ENCODE assay signal across 22 mouse cellular contexts in genomic region chr13:98184632-98185031, GRCm38 (mm10). TPM values are rescaled to one million over a fixed set of nuclear protein-coding genes. Genes with fewer than 3 reads are reported as not detected.
DNase-seq lines count a peak whose midpoint lies in the region; ATAC-seq lines count a peak whose summit lies in the region.
"Had no signal": no experiment of that assay in that cellular context is flagged by ENCODE, and none has a peak within 500 bp of the region (broad histone marks: within the 10 kb centered on the region; RNA-seq: fewer than 3 reads in every experiment).

No protein-coding gene starts in this region.

- H3K4me2 ChIP-seq in heart, embryonic 15.5 days: no peak overlapping the region
- no peak overlapping the region for H3K4me2 ChIP-seq in forebrain, embryonic 13.5 days
- H3K4me2 ChIP-seq in intestine, embryonic 15.5 days (replicated peaks): no peak overlapping the region
- H3K4me2 ChIP-seq: hindbrain, embryonic 15.5 days; limb, embryonic 12.5 days; liver, embryonic 11.5 days; midbrain, embryonic 13.5 days had no signal

- peak; percentile 38 for DNase-seq in 3T3-L1 (ENCODE audit: low read depth, low spot score)
- peak; percentile 24 for DNase-seq in 416B (ENCODE audit: low read depth)
- DNase-seq in R1 (ENCODE audit: low read depth, low spot score): peak; percentile 38
- DNase-seq in thymus, postnatal 0 days (ENCODE audit: low spot score): no peak
- DNase-seq in kidney, postnatal 10 days: no peak
- DNase-seq: adrenal gland, postnatal 14 days; cerebellum, adult 9-11 months; gastrocnemius, postnatal 36 days; kidney, adult 8-10 months; kidney, postnatal 14 days; layer of hippocampus, postnatal 36 days; lung, adult 18-20 months; lung, postnatal 10 days had no signal

- no peak overlapping the region for H3K9ac ChIP-seq in heart, embryonic 15.5 days
- H3K9ac ChIP-seq in forebrain, embryonic 13.5 days: no peak overlapping the region
- H3K9ac ChIP-seq in intestine, embryonic 15.5 days: no peak overlapping the region
- H3K9ac ChIP-seq: hindbrain, embryonic 15.5 days; limb, embryonic 12.5 days; midbrain, embryonic 13.5 days had no signal

- WGBS in heart, embryonic 15.5 days: 40% methylated on average over 3 of the region's 3 CpGs
- 42% methylated on average over 3 of the region's 3 CpGs for WGBS in forebrain, embryonic 13.5 days
- WGBS in intestine, embryonic 15.5 days: 51% methylated on average over 3 of the region's 3 CpGs

- no peaks in the 10 kb centered on the region for H3K27me3 ChIP-seq in heart, embryonic 15.5 days
- H3K27me3 ChIP-seq in forebrain, embryonic 13.5 days: peaks cover 20% of the 10 kb centered on the region
- no peaks in the 10 kb centered on the region for H3K27me3 ChIP-seq in intestine, embryonic 15.5 days (replicated peaks)
- H3K27me3 ChIP-seq: hindbrain, embryonic 15.5 days; limb, embryonic 12.5 days; midbrain, embryonic 13.5 days had no signal

- 0 out of 2 replicates have a peak, but pooled peaks have one; percentile 43 for ATAC-seq in heart, embryonic 15.5 days (replicated peaks; ENCODE audit: insufficient number of reproducible peaks, insufficient read depth, low FRiP score, low read depth)
- no peak for ATAC-seq in forebrain, embryonic 13.5 days
- ATAC-seq in intestine, embryonic 15.5 days: no peak
- ATAC-seq: midbrain, embryonic 13.5 days had no signal

- H3K36me3 ChIP-seq in heart, embryonic 15.5 days: no peaks in the 10 kb centered on the region
- no peaks in the 10 kb centered on the region for H3K36me3 ChIP-seq in forebrain, embryonic 13.5 days (ENCODE audit: poor library complexity, severe bottlenecking)
- H3K36me3 ChIP-seq in intestine, embryonic 15.5 days: no peaks in the 10 kb centered on the region
- H3K36me3 ChIP-seq: forebrain, embryonic 10.5 days; G1E; hindbrain, embryonic 15.5 days; limb, embryonic 12.5 days; midbrain, embryonic 13.5 days had no signal

- H3K27ac ChIP-seq in heart, embryonic 15.5 days: no peak overlapping the region
- no peak overlapping the region for H3K27ac ChIP-seq in forebrain, embryonic 13.5 days
- H3K27ac ChIP-seq in intestine, embryonic 15.5 days: no peak overlapping the region
- H3K27ac ChIP-seq: forebrain, embryonic 10.5 days; hindbrain, embryonic 15.5 days; limb, embryonic 12.5 days; midbrain, embryonic 13.5 days had no signal

- no peak overlapping the region for H3K4me3 ChIP-seq in heart, embryonic 15.5 days
- no peak overlapping the region for H3K4me3 ChIP-seq in forebrain, embryonic 13.5 days
- H3K4me3 ChIP-seq in intestine, embryonic 15.5 days (replicated peaks): no peak overlapping the region
- H3K4me3 ChIP-seq: forebrain, embryonic 10.5 days; hindbrain, embryonic 15.5 days; limb, embryonic 12.5 days; midbrain, embryonic 13.5 days had no signal

- no peaks in the 10 kb centered on the region for H3K9me3 ChIP-seq in heart, embryonic 15.5 days (replicated peaks)
- H3K9me3 ChIP-seq in forebrain, embryonic 13.5 days (replicated peaks): no peaks in the 10 kb centered on the region
- H3K9me3 ChIP-seq in intestine, embryonic 15.5 days: no peaks in the 10 kb centered on the region
- H3K9me3 ChIP-seq: forebrain, embryonic 10.5 days; G1E; hindbrain, embryonic 15.5 days; limb, embryonic 12.5 days; midbrain, embryonic 13.5 days had no signal

- H3K4me1 ChIP-seq in heart, embryonic 15.5 days (replicated peaks): peaks cover 7% of the 10 kb centered on the region
- peaks cover 10% of the 10 kb centered on the region for H3K4me1 ChIP-seq in forebrain, embryonic 13.5 days
- no peaks in the 10 kb centered on the region for H3K4me1 ChIP-seq in intestine, embryonic 15.5 days (replicated peaks)
- H3K4me1 ChIP-seq: hindbrain, embryonic 15.5 days had no signal

RNA-seq across cellular contexts. Expression of gene Arhgef28, which starts 21.6 kb away (rescaled TPM):
- polyA plus RNA-seq in heart, embryonic 15.5 days (2015; fragmentation: Nextera tagmentation; extraction: Ambion mirVana): 10.7 and 15.4 TPM in 2 replicates
- polyA plus RNA-seq in thymus, postnatal 0 days (2015; fragmentation: Nextera tagmentation; extraction: Ambion mirVana): 1.7 and 3.7 TPM in 2 replicates
- 7.0 TPM in 2 replicates for polyA plus RNA-seq in forebrain, embryonic 13.5 days (2015; fragmentation: Nextera tagmentation; extraction: Ambion mirVana)
- 15.6 and 18.1 TPM in 2 replicates for polyA plus RNA-seq in intestine, embryonic 15.5 days (2015; fragmentation: Nextera tagmentation; extraction: Ambion mirVana)
- polyA plus RNA-seq: G1E had no signal

Comparison
In these comparisons a context has a peak if more than half of its experiments do, and no peak if none do; other contexts are left out.
1. DNase-seq: peak in 3T3-L1 (single experiment), 416B (single experiment) and R1 (single experiment); none in thymus, postnatal 0 days (single experiment) and kidney, postnatal 10 days (single experiment).